Mouse (Mus musculus) urinary bladder, postnatal 14 days (tissue): ENCODE results near the gene Ubiad1.

ENCODE experiments used
- DNase-seq: peaks from one replicate; pipeline ENCODE4 v3.0.0; 2021; ENCODE audit warnings: low spot score

Ubiad1 gene

DNA sequence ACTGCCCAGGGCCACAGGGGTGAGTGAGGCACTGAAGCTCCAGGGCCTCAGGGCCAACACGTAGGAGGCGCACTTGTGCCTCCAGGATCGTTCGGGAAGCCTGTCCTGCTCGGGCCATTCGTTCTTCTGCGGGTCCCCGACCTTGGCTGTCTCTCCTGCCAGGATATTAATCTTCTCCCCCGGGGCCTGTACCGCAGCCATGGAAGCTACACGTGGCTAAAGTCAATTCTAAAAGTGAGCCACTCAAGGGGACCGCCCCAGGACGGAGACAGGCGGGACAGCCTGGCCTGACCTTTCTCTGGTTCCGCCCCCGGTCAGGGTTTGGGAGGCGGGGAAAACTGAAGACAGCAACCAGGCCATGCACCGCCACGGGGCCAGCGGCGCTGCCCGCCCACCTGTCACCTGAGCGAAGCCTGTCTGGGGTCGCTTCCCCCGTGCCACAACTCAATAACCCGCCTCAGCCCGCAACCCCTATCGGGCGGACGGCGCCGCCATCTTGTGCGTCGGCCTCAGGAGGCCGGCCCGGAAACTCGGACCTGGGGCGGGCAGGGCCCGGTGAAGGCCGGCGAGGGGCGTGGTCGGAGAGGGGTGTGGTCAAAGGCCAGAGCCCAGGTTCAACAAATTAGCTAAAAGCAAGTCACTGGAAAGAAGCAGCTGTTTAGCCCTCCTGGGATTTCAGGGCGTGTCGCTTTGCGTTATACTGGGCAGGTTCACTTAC is at the start of gene Ubiad1:
Gene Ubiad1 (minus strand): TSS at position 522 of the 718 bp plus-strand sequence.
- DNase-seq, result peak; percentile 88

GRCm38 (mm10) chr4:148491448-148491847 is 46.9 kb upstream of the Ubiad1 start:
- DNase-seq, result no peak

DNA sequence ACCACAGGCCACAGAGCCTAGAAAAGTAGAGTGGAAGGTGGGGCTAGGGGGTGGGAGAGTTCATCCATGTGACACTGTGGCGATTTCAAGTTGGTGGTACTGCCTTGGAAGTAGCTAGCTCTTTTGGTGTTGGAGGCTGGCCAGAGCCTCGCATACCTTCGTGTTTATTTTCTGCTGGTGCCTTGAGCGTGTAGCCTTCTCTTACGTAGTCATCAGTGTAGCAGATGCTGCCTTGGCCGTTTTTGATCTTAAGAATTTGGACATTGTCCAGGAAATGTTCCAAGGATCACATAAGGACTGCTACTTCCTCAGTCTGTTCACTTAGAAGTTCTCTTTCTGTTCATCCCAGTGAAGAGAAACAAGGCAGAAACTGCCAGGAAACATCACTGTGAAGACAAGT is 45.9 kb upstream of the Ubiad1 start:
- no peak for DNase-seq

- no peak for DNase-seq
These were observed 43.3 kb upstream of the Ubiad1 start for GRCm38 (mm10) chr4:148487841-148488240.

DNA sequence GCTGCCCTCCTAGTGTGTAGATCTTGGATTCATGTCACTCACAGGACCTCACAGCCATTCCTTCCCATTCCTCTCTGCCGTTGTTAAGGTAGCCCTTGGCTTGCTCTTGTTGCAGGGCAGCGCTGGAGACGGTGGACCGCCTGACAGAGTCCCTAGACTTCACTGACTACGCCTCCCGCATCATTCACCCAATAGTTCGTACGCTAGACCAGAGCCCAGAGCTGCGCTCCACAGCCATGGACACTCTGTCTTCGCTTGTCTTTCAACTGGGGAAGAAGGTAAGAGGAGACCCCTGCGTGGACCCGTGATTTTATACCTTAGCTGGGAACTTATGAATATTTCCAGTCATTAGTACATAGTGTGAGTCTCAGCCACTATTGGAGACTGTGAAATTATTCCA is 39.9 kb upstream of the Ubiad1 start:
- no peak for DNase-seq

DNA sequence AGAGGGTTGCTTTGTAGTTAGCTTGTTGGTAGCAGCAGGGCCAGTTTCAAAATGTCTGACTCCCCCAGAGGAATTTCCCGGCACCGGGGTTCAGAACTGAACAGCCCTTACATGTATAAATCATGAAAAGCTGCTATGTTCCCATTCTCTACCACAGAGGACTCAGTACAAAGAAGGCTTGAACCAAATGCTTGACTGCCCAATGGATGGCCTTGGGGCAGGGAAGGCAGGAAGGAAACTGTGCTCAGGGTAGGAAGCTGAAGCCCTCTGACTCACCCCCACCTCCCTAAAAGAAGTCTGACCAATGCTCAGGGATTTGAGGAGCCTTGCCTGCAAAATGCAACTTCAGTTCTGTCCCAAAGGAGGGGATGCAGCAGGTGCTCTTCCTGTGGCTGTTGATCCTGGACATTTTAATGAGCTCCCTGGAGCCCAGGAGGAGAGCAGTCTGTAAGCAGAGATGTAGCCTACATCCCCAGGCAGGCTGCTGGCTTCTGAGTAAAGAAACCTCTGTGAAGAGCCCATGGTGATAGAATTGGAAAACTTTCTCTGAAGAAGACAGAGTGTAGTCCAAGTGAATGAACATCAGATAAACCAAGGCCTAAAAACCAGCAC is 37.1 kb upstream of the Ubiad1 start:
- no peak for DNase-seq

GRCm38 (mm10) chr4:148480245-148480644 is 35.7 kb upstream of the Ubiad1 start:
- DNase-seq, result no peak

DNA sequence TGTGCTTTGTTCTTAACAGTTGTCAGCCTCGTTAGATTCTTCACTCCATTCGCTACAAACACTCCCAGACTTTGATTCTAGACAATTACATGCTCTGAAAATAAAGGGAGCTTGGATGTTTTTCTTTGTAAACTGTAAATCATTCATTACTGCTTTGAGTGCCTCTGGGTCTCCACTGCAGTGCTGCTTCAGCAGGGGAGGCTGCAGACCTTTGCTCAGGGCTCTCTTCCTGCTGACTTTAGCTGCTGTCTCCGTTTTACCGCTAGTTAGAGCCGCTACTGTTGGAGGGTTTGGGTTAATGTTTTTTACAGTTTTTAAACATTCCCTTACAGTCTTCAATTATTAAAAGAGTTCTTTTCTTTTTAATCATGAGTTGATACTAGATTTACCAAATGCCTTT is 28.9 kb upstream of the Ubiad1 start:
- DNase-seq, result no peak

DNA sequence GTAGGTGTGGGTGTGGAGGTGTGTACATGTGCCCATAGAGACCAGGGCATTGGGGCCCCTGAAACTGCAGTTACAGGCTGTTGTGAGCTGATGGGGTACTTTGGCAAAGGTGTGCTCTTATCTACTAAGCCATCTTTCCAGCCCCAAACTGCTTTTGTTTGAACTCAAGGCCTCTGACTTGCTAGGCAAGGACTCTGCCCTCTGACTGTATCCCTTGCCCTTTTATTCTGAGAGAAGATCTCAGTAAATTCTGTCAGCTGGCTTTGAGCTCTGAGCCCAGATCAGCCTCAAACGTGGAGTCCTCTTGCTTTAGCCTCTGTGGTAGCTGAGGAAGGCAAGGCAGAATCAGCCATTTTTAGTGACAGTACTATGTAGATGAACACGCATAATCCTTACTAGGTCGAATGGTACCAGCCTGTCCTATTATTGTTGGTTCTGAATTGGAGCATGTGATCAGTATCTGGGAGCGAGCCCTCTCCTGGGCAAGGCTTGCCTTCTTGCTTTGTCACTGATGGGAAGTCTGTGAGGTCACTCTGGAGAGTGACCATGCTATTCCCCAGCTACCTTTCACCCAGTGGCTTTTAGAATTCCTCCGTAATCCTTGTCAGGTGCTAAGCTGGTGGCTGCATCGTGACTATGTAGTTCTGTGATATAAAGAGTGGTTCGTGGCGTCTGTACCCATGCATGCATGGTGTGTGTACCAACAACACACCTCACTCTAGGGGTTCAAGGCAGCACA is 28.0 kb upstream of the Ubiad1 start:
- DNase-seq, result no peak

DNA sequence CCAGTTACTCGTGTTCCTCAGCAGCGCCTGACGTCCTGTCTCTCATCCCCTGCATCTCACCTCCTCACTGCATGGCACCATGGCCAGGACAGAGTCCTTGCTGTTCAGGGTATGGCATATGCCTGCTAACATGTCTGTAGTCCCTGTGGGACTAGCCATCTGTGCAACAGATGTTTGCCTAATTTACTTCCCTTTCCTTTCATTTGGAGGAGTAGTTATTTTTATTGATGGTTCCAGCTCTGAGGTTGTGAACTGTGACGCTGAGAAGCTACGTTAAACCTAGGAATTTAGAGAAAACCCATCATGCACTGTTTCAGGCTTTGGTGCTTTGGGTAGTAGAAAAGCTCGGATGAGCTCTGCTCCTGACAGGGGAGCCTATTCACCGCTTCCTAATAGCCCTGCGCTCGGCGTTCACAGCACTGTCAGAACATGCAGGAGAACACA is 26.8 kb upstream of the Ubiad1 start:
- DNase-seq, result no peak

DNA sequence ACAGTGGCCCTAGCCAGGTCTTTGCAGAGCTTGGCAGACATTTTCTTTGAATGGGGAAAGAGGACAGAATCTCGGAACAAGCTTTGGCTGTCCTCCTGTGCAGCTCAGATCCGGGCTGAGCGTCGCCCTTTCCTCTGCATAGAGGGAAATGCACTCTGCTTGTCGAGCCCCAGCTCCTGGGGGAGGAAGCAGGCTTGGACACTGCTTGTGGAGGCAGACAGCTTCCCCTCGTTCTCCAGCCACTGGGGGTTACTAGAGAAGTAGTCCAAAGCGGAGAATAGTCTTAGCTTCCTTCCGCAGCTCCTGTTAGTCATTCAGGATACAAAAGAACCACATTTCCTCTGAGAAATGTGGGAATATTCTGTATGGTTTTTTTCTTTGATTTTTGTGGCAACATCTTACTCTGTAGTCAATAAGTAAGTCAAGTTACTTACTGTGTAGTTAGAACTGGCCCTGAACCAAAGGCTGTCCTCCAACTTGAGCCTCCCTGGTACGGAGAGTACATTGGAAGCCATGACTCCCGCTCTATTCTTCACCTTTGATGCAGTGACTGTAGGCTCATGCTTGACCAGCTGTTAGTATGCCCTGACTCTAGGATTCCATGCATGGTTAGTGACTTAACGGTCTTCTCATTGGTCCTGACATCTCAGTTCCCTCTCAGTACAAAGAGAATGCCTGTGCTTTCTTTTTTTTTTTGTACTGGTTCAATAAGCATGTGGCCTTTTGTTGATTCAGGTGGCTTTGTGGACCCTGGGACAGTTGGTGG is 25.1 kb upstream of the Ubiad1 start:
- no peak for DNase-seq

DNA sequence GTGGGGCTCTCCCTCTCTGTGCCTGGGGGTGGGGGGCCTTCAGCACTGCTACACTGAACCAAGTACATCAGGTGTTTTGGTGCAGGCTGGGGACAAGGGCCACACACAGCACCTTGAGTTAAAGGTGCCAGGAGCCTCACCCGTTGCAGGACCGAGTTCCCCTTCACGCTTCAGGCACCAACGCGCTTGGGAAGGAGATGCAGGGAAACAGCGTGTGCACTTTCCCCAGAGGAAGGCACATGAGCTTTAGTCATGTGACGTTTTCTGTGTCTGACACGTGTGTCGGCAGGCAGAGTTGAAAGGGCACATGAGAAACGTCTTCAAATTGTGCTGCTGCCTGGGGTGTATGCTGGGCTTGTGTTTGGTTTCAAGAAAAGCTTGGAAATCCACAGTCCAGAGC is 23.8 kb upstream of the Ubiad1 start:
- DNase-seq, result no peak

DNA sequence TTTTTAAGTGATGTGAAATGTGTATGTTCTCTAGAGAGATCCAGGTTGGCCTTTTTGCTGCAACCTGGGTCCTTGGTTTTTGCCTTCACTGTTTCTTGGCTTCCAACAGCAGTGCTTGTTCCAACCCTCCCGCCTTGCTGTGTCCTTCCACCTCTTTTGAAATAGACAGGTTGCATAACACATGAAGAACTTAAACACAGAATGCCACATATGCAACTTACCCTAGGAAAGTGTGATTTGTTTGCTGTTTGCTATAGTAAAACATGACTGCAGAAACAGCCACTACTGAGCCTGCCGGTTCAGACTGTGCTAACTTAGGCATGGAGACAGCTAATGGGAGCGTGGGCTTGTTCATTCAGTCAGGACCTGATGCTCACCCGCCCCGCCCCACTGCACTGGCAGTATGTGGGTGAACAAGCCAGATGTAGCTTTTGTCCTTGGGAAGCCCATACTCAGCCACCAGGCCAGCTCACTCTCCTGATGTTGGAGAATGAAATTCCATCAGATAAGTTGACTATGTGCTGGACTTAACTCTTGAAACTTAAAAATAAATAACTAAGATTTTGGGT is 22.0 kb upstream of the Ubiad1 start:
- no peak for DNase-seq

- DNase-seq, result no peak
These were observed 20.3 kb upstream of the Ubiad1 start for GRCm38 (mm10) chr4:148464869-148465268.

DNA sequence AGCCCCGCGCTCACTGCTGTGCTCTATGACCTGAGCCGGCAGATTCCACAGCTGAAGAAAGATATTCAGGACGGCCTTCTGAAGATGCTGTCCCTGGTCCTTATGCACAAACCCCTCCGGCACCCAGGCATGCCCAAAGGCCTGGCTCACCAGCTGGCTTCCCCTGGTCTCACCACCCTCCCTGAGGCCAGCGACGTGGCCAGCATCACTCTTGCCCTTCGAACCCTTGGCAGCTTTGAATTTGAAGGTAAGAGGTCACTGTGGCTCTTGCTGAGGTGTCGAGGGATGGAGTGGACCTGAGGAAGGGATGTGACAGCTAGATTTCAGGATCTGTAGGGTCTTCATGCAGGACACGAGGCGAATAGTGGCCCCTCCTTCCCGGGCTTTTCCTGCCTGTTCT is 19.7 kb upstream of the Ubiad1 start:
- no peak for DNase-seq

DNA sequence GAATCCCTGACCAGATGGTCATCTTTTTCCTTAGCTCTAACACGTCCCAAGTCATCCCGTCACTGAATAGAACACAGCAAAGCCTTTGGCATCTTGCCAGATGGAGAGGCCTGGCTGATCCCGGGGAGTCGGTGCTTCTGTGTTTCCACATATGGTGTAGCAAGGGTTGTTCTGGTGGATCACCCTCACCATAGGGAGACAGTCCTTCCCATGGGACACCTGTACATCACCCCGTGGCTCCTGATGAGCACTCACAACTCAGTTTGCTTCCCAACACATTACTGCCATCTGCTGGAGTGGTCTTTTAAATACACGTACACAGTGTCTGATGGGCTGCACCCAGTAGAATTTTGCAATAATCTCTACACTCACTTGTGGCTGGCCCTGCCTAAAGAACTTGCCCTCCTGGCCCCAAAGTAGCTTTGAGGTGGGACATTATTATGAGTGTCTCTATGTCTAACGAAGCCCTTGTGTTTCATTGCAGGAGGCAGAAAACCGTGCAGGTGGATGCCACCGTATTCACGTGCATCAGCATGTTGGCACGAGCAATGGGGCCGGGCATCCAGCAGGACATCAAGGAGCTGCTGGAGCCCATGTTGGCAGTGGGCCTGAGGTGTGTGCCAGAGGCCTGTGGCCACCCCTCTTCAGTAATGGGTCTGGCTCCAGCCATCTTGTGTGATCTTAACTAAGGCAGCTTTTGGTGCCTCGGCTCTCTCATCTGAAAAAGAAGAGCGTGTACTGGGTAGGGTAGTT is 18.8 kb upstream of the Ubiad1 start:
- DNase-seq, result peak; percentile 24

GRCm38 (mm10) chr4:148462717-148463116 is 18.1 kb upstream of the Ubiad1 start:
- no peak for DNase-seq

DNA sequence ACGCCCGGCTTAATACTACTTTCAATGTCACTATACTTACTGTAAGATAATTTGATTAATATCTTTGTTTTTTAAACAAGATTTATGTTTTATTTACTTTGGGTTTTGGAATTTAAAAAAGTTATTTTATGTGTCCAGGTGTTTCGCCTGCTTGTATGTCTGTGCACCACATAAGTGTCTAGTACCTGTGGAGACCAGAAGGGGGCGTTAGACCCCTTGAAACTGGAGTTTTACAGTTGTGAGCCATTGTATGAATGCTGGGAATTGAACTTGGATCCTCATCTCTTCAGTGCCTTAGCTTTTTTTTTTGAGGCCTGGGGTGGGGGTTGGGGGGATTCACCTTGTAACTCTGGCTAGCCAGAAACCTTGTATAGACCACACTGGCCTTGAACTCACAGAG is 17.2 kb upstream of the Ubiad1 start:
- no peak for DNase-seq

DNA sequence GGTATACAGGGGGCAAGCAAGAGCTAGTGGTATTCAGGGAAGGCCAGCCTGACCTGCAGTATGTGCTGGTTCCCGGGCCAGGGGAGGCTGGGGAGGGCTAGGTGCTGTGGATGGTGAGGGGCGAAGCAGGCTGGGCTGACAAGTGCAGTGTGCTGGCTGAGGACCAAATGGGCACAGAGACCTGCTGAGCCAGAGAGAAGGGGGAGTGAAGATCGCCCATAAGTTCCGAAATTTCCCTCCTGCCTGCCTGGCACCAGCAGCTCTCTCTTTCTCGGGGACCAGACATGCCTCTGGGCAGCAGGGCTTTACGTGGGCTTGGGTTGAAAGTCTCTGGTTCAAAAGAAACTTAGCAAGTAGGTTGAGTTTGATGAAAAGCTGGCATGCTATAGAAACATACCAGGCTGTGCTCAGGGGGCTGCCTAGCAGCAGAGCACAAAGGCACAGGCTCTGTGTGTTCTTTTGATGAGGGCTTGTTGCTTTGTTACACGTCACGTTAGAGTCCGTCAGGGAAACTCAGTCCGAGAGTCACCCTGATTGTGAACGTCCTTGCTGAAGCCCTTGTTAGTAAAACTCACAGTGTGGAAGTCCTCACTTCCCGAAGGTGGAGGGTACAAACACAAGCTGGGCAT is 16.2 kb upstream of the Ubiad1 start:
- no peak for DNase-seq

DNA sequence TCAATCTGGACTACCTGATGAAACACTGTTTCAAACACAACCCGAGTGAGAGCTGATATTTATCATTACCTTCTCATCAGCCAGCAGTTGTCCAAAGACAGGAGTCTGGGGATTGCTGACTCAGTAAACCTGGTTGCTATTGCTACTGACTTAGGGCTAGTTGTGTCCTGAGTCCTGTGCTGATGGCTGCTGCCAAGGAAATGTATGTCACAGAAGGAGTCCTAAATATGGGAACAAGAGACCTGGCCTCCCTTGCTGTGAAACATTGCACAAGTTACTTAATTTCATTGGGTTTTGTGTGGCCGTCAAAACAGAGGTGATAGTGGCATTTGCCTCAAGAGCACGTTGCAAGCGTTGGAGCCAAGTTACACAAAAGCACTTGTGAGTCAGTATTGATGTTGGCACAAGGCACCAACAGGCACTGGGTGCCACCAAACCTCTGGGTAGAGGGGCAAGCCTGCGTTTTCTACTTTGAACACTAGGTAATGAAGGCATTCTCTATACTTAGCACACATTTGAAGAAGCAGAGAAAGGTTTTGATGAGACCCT is 11.0 kb upstream of the Ubiad1 start:
- no peak for DNase-seq

DNA sequence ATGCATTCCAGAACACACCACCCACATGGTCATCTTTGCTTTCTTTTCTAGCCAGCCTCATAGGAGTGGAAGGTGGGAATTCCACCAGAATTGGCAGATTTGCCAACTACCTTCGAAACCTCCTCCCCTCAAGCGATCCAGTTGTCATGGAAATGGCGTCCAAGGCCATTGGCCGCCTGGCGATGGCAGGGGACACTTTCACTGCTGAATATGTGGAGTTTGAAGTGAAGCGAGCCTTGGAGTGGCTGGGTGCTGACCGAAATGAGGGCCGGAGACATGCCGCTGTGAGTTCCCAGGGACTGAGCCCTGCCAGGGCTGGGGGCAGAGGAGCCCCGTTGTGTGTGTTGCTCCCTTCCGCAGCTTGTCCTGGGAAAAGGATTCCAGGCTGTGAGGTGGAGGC is 9.1 kb upstream of the Ubiad1 start:
- no peak for DNase-seq
